29 mouse cellular contexts compared by ENCODE assay signal in genomic region chr4:121008071-121008745, GRCm38 (mm10). TPM values are rescaled to one million over a fixed set of nuclear protein-coding genes. Genes with fewer than 3 reads are reported as not detected.
DNase-seq lines count a peak whose midpoint lies in the region; ATAC-seq and TF ChIP-seq lines count a peak whose summit lies in the region.
"Had no signal": no experiment of that assay in that cellular context is flagged by ENCODE, and none has a peak within 500 bp of the region (broad histone marks: within the 10 kb centered on the region; RNA-seq: fewer than 3 reads in every experiment).

No protein-coding gene starts in this region.

- H3K9ac ChIP-seq in intestine, embryonic 15.5 days: no peak overlapping the region
- no peak overlapping the region for H3K9ac ChIP-seq in intestine, postnatal 0 days (ENCODE audit: low read depth, low read length)
- no peak overlapping the region; the same call in 1 of the 2 replicates for H3K9ac ChIP-seq in liver, embryonic 12.5 days
- H3K9ac ChIP-seq: embryonic facial prominence, embryonic 12.5 days; embryonic facial prominence, embryonic 15.5 days; forebrain, embryonic 12.5 days; forebrain, embryonic 15.5 days; heart, embryonic 12.5 days; heart, embryonic 15.5 days; hindbrain, embryonic 14.5 days had no signal

- WGBS in intestine, embryonic 15.5 days: 43% methylated on average over 3 of the region's 3 CpGs
- WGBS in intestine, postnatal 0 days: 28% methylated on average over 3 of the region's 3 CpGs
- 45% methylated on average over 3 of the region's 3 CpGs for WGBS in liver, embryonic 12.5 days (ENCODE audit: insufficient replicate concordance)
- WGBS in forebrain, embryonic 10.5 days: 78% methylated on average over 3 of the region's 3 CpGs

- H3K4me3 ChIP-seq in intestine, embryonic 15.5 days (replicated peaks): no peak overlapping the region
- no peak overlapping the region for H3K4me3 ChIP-seq in intestine, postnatal 0 days (ENCODE audit: low read depth, low read length)
- H3K4me3 ChIP-seq in liver, embryonic 12.5 days: no peak overlapping the region
- no peak overlapping the region for H3K4me3 ChIP-seq in bone marrow macrophage, adult 2 months (ENCODE audit: insufficient read depth, low read length)
- no peak overlapping the region for H3K4me3 ChIP-seq in myocyte
- H3K4me3 ChIP-seq in forebrain, embryonic 10.5 days: no peak overlapping the region
- H3K4me3 ChIP-seq: embryonic facial prominence, embryonic 12.5 days; embryonic facial prominence, embryonic 15.5 days; forebrain, embryonic 12.5 days; forebrain, embryonic 15.5 days; heart, embryonic 12.5 days; heart, embryonic 15.5 days; hindbrain, embryonic 10.5 days had no signal

- TF ChIP-seq POLR2A in bone marrow macrophage, adult 2 months (IDR thresholded peaks at IDR 0.05; ENCODE audit: borderline replicate concordance, low read depth, low read length): no peak
- no peak for TF ChIP-seq POLR2A in myocyte (IDR thresholded peaks at IDR 0.05; ENCODE audit: insufficient read length, low read depth)

- ATAC-seq in intestine, embryonic 15.5 days: peak; percentile 74
- ATAC-seq in intestine, postnatal 0 days: no peak
- ATAC-seq in liver, embryonic 12.5 days: no peak
- ATAC-seq: forebrain, embryonic 15.5 days; hindbrain, postnatal 0 days had no signal

- no peak overlapping the region for H3ac ChIP-seq in myocyte (ENCODE audit: control insufficient read depth, insufficient read length)

- H3K9me3 ChIP-seq in intestine, embryonic 15.5 days: no peaks in the 10 kb centered on the region
- H3K9me3 ChIP-seq in intestine, postnatal 0 days (ENCODE audit: control insufficient read depth): no peaks in the 10 kb centered on the region
- H3K9me3 ChIP-seq in liver, embryonic 12.5 days (replicated peaks): no peaks in the 10 kb centered on the region
- no peaks in the 10 kb centered on the region for H3K9me3 ChIP-seq in forebrain, embryonic 10.5 days
- H3K9me3 ChIP-seq: embryonic facial prominence, embryonic 12.5 days; embryonic facial prominence, embryonic 15.5 days; forebrain, embryonic 12.5 days; forebrain, embryonic 15.5 days; G1E; heart, embryonic 12.5 days; heart, embryonic 15.5 days; hindbrain, embryonic 10.5 days had no signal

- H3K4me2 ChIP-seq in intestine, embryonic 15.5 days (replicated peaks): no peak overlapping the region
- H3K4me2 ChIP-seq in intestine, postnatal 0 days (replicated peaks; ENCODE audit: low read depth): no peak overlapping the region
- H3K4me2 ChIP-seq in liver, embryonic 12.5 days: 0 out of 2 replicates have a peak overlapping the region, but pooled peaks have one; percentile 7
- peak overlapping the region; percentile 50 for H3K4me2 ChIP-seq in myocyte (ENCODE audit: low read depth)
- H3K4me2 ChIP-seq: embryonic facial prominence, embryonic 12.5 days; embryonic facial prominence, embryonic 15.5 days; forebrain, embryonic 12.5 days; forebrain, embryonic 15.5 days; heart, embryonic 12.5 days; heart, embryonic 15.5 days; hindbrain, embryonic 14.5 days had no signal

- H3K36me3 ChIP-seq in intestine, embryonic 15.5 days: no peaks in the 10 kb centered on the region
- H3K36me3 ChIP-seq in intestine, postnatal 0 days (ENCODE audit: control insufficient read depth, insufficient read depth): no peaks in the 10 kb centered on the region
- no peaks in the 10 kb centered on the region for H3K36me3 ChIP-seq in liver, embryonic 12.5 days
- H3K36me3 ChIP-seq in myocyte (ENCODE audit: control insufficient read depth, insufficient read depth): no peaks in the 10 kb centered on the region
- no peaks in the 10 kb centered on the region for H3K36me3 ChIP-seq in forebrain, embryonic 10.5 days (replicated peaks)
- H3K36me3 ChIP-seq: embryonic facial prominence, embryonic 12.5 days; embryonic facial prominence, embryonic 15.5 days; forebrain, embryonic 12.5 days; forebrain, embryonic 15.5 days; heart, embryonic 12.5 days; heart, embryonic 15.5 days; hindbrain, embryonic 10.5 days had no signal

- TF ChIP-seq CTCF in intestine, postnatal 0 days (IDR thresholded peaks at IDR 0.05; ENCODE audit: low read depth): no peak
- TF ChIP-seq CTCF in bone marrow macrophage, adult 2 months (IDR thresholded peaks at IDR 0.05; ENCODE audit: low read depth, low read length): no peak

- no peak overlapping the region for H3K27ac ChIP-seq in intestine, embryonic 15.5 days
- no peak overlapping the region for H3K27ac ChIP-seq in intestine, postnatal 0 days (ENCODE audit: low read depth, low read length)
- H3K27ac ChIP-seq in liver, embryonic 12.5 days: 0 out of 2 replicates have a peak overlapping the region, but pooled peaks have one; percentile 55
- peak overlapping the region; percentile 65 for H3K27ac ChIP-seq in bone marrow macrophage, adult 2 months (ENCODE audit: insufficient read depth, low read depth, low read length)
- no peak overlapping the region for H3K27ac ChIP-seq in forebrain, embryonic 10.5 days
- H3K27ac ChIP-seq: embryonic facial prominence, embryonic 12.5 days; embryonic facial prominence, embryonic 15.5 days; forebrain, embryonic 12.5 days; forebrain, embryonic 15.5 days; heart, embryonic 15.5 days; hindbrain, embryonic 10.5 days; hindbrain, embryonic 14.5 days; hindbrain, postnatal 0 days had no signal

- DNase-seq in liver: no peak
- DNase-seq in forebrain, embryonic 10.5 days (ENCODE audit: extremely low spot score, low spot score): no peak
- DNase-seq: adrenal gland, adult 2 months; adrenal gland, postnatal 14 days; B cell, adult 2 months; cerebellum, adult 11-12 months; cerebellum, adult 8-10 months; cerebellum, postnatal 10 days; cerebellum, postnatal 36 days; gastrocnemius, postnatal 25 days; heart, adult 18-20 months; heart, postnatal 10 days; heart, postnatal 36 days had no signal

- no peaks in the 10 kb centered on the region for H3K27me3 ChIP-seq in intestine, embryonic 15.5 days (replicated peaks)
- H3K27me3 ChIP-seq in intestine, postnatal 0 days (replicated peaks; ENCODE audit: control insufficient read depth, insufficient read depth, low read length): no peaks in the 10 kb centered on the region
- no peaks in the 10 kb centered on the region for H3K27me3 ChIP-seq in liver, embryonic 12.5 days (replicated peaks)
- no peaks in the 10 kb centered on the region for H3K27me3 ChIP-seq in myocyte (ENCODE audit: control insufficient read depth, insufficient read depth, insufficient read length)
- H3K27me3 ChIP-seq in forebrain, embryonic 10.5 days (ENCODE audit: poor library complexity, severe bottlenecking): peaks cover 21% of the 10 kb centered on the region
- H3K27me3 ChIP-seq: CH12.LX; embryonic facial prominence, embryonic 12.5 days; embryonic facial prominence, embryonic 15.5 days; forebrain, embryonic 15.5 days; heart, embryonic 12.5 days; heart, embryonic 15.5 days had no signal

- peaks cover 5% of the 10 kb centered on the region for H3K4me1 ChIP-seq in intestine, embryonic 15.5 days (replicated peaks)
- H3K4me1 ChIP-seq in intestine, postnatal 0 days (replicated peaks; ENCODE audit: control insufficient read depth, insufficient read depth, low read length): peaks cover 5% of the 10 kb centered on the region; the same call in 1 of the 2 replicates
- peaks cover 99% of the 10 kb centered on the region for H3K4me1 ChIP-seq in liver, embryonic 12.5 days
- peaks cover 81% of the 10 kb centered on the region for H3K4me1 ChIP-seq in bone marrow macrophage, adult 2 months (ENCODE audit: control insufficient read depth, insufficient read depth, low read length)
- peaks cover 11% of the 10 kb centered on the region for H3K4me1 ChIP-seq in forebrain, embryonic 10.5 days
- H3K4me1 ChIP-seq: embryonic facial prominence, embryonic 15.5 days had no signal

- peaks cover 57% of the 10 kb centered on the region for H3K79me2 ChIP-seq in myocyte (ENCODE audit: control insufficient read depth, insufficient read depth)

TF ChIP-seq in myocyte, 11 proteins besides CTCF, POLR2A, EP300 and RAD21:
- TF ChIP-seq TCF12 (IDR thresholded peaks at IDR 0.05; ENCODE audit: insufficient read depth, poor library complexity, severe bottlenecking) (no peak), E2F4 (IDR thresholded peaks at IDR 0.05; ENCODE audit: insufficient read depth) (no peak), USF1 (IDR thresholded peaks at IDR 0.05; ENCODE audit: low read depth) (no peak), MYOD1 (IDR thresholded peaks at IDR 0.05; ENCODE audit: control insufficient read depth in 1 of 3, insufficient read length in 2 of 3, low read depth in 2 of 3) (no peak)

RNA-seq across cellular contexts. Expression of gene Smap2, which starts 8.8 kb away (rescaled TPM):
- 15.1 and 16.1 TPM in 2 replicates for polyA plus RNA-seq in intestine, embryonic 15.5 days (2015; fragmentation: Nextera tagmentation; extraction: Ambion mirVana)
- 23.2 and 26.0 TPM in 2 replicates for polyA plus RNA-seq in intestine, postnatal 0 days (2015; fragmentation: Nextera tagmentation; extraction: Ambion mirVana)
- 45.5 and 46.9 TPM in 2 replicates for polyA plus RNA-seq in liver, embryonic 12.5 days (2016; fragmentation: Nextera tagmentation; extraction: Ambion mirVana)
- 137 and 139 TPM in 2 replicates for polyA plus RNA-seq in bone marrow macrophage, adult 2 months (2012; ENCODE audit: insufficient read depth, insufficient read length, missing spikeins)
- polyA plus RNA-seq in myocyte (2012; fragmentation: generic; extraction: Trizol): 31.3 TPM
- 11.3 and 13.5 TPM in 2 replicates for polyA plus RNA-seq in forebrain, embryonic 10.5 days (2016; fragmentation: Nextera tagmentation; extraction: Ambion mirVana)

RNA-seq across cellular contexts. Expression of gene Col9a2, which starts 31.0 kb away (rescaled TPM):
- polyA plus RNA-seq in intestine, embryonic 15.5 days (2015; fragmentation: Nextera tagmentation; extraction: Ambion mirVana): 11.1 and 12.0 TPM in 2 replicates
- 3.9 TPM in 2 replicates for polyA plus RNA-seq in intestine, postnatal 0 days (2015; fragmentation: Nextera tagmentation; extraction: Ambion mirVana)
- polyA plus RNA-seq in liver, embryonic 12.5 days (2016; fragmentation: Nextera tagmentation; extraction: Ambion mirVana): 2.7 and 3.7 TPM in 2 replicates
- polyA plus RNA-seq in bone marrow macrophage, adult 2 months (2012; ENCODE audit: insufficient read depth, insufficient read length, missing spikeins): not detected in 2 replicates
- not detected for polyA plus RNA-seq in myocyte (2012; fragmentation: generic; extraction: Trizol)
- polyA plus RNA-seq in forebrain, embryonic 10.5 days (2016; fragmentation: Nextera tagmentation; extraction: Ambion mirVana): 1.4 and 1.5 TPM in 2 replicates
- polyA plus RNA-seq: G1E had no signal

RNA-seq across cellular contexts. Expression of gene Zfp69, which starts 56.7 kb away (rescaled TPM):
- polyA plus RNA-seq in intestine, embryonic 15.5 days (2015; fragmentation: Nextera tagmentation; extraction: Ambion mirVana): 6.0 and 6.3 TPM in 2 replicates
- polyA plus RNA-seq in intestine, postnatal 0 days (2015; fragmentation: Nextera tagmentation; extraction: Ambion mirVana): 2.2 and 2.6 TPM in 2 replicates
- polyA plus RNA-seq in liver, embryonic 12.5 days (2016; fragmentation: Nextera tagmentation; extraction: Ambion mirVana): 3.1 and 3.5 TPM in 2 replicates
- polyA plus RNA-seq in bone marrow macrophage, adult 2 months (2012; ENCODE audit: insufficient read depth, insufficient read length, missing spikeins): 2.0 and 2.4 TPM in 2 replicates
- polyA plus RNA-seq in myocyte (2012; fragmentation: generic; extraction: Trizol): 0.61 TPM
- polyA plus RNA-seq in forebrain, embryonic 10.5 days (2016; fragmentation: Nextera tagmentation; extraction: Ambion mirVana): 9.9 and 10.5 TPM in 2 replicates

Comparison
In these comparisons a context has a peak if more than half of its experiments do, and no peak if none do; other contexts are left out.
1. H3K27ac ChIP-seq: peak in liver, embryonic 12.5 days (single experiment) and bone marrow macrophage, adult 2 months (single experiment); none in intestine, embryonic 15.5 days (single experiment), intestine, postnatal 0 days (single experiment) and forebrain, embryonic 10.5 days (single experiment).
2. H3K4me2 ChIP-seq: peak in liver, embryonic 12.5 days (single experiment) and myocyte (single experiment); none in intestine, embryonic 15.5 days (single experiment) and intestine, postnatal 0 days (single experiment).